Mouse (Mus musculus) limb, embryonic 10.5 days (tissue): ENCODE results near the gene Mtmr4. TPM values are rescaled to one million over a fixed set of nuclear protein-coding genes. Genes with fewer than 3 reads are reported as not detected.

ENCODE experiments used
- DNase-seq: peaks from one replicate; pipeline ENCODE4 v3.0.0-alpha.2; 2017; ENCODE audit warnings: low spot score
- H3K27ac ChIP-seq: fragments of 300-500 bp; sonication (generic); 2 replicates; pipeline ENCODE4 v1.5.1; 2016; ENCODE audit warnings: mild to moderate bottlenecking
- H3K27me3 ChIP-seq: fragments of 300-500 bp; sonication (generic); 2 replicates; pipeline ENCODE4 v1.6.1; 2016; ENCODE audit warnings: low read depth, mild to moderate bottlenecking; ENCODE audit not compliant: poor library complexity, severe bottlenecking
- H3K36me3 ChIP-seq: fragments of 300-500 bp; sonication (generic); 2 replicates; pipeline ENCODE4 v1.6.1; 2016; ENCODE audit warnings: mild to moderate bottlenecking, moderate library complexity
- H3K4me1 ChIP-seq: fragments of 300-500 bp; sonication (generic); 2 replicates; pipeline ENCODE4 v1.6.1; 2016
- H3K4me3 ChIP-seq: fragments of 300-500 bp; sonication (generic); 2 replicates; pipeline ENCODE4 v1.5.1; 2016; ENCODE audit warnings: mild to moderate bottlenecking, moderate library complexity
- H3K9me3 ChIP-seq: fragments of 300-500 bp; sonication (generic); replicated peaks from 2 replicates; pipeline ENCODE4 v1.6.1; 2016; ENCODE audit warnings: mild to moderate bottlenecking
- WGBS: fragments of 180-500 bp; shearing (Covaris S2); methylation state at CpG from one replicate; pipeline ENCODE4 v1.1.7; 2016; 5-methylcytosine and 5-hydroxymethylcytosine counted together
- polyA plus RNA-seq: library from polyadenylated mRNA; unstranded; fragments of >200 nt; fragmentation: Nextera tagmentation; extraction: Ambion mirVana; gene quantifications from 2 replicates; pipeline ENCODE4 v1.2.1, GENCODE M21; 2016

Mtmr4 gene
- polyA plus RNA-seq, 1 experiment from 2014 or later: 69.0 TPM

DNA sequence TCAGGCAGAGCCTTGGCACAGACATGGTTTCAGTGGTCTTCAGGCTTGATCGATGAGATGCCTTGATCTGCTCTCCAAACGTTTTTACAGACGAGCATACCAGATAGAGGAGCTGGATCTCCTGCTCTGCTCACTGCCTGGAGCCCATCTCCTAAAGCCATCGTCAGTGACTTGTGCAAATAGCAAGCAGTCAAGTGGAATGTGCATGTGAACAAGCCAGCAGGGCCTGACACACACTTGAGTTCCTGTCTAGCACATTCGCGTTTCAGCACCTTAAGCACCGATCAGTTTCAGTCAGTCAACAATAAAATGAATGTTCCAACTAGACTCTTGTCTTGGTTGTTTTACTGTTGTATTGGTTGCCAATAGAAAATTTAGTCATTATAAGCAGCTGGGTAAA, 67.3 kb downstream of the Mtmr4 start:
- Histone ChIP-seq H3K4me1 (no peaks in the 10 kb centered on the region), H3K36me3 (no peaks in the 10 kb centered on the region), H3K4me3 (no peak overlapping the region), H3K27me3 (peaks cover 20% of the 10 kb centered on the region), H3K27ac (no peak overlapping the region), H3K9me3 (no peaks in the 10 kb centered on the region)
- WGBS: 73% methylated on average over 7 of the region's 7 CpGs
- DNase-seq: no peak

DNA sequence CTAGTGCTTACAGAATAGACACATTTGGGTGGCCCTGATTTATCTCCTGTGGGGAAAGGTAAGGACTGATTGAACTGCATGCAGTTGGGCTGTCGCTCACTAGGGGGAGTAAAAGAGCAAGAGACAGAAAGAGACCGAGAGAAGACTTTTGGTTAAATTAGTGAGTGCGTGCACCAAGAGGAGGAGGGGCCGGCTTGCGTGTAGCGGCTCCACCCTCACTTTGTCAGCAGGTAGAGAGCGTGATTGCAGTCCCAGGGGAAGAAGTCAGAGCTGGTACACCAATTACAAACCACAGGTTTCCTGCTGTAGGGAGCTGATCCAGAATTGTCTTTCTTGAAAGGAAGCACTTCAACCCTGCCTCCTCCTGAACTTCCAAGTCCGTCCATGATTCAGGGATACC, 70.4 kb downstream of the Mtmr4 start, which contains the start of gene Rnf43:
Gene Rnf43, plus strand, starts transcription at position 316 of the 400 bp plus-strand sequence.
- Histone ChIP-seq H3K27me3 (peaks cover 25% of the 10 kb centered on the region), H3K4me1 (no peaks in the 10 kb centered on the region), H3K27ac (no peak within 1 kb of the TSS), H3K9me3 (no peaks in the 10 kb centered on the region), H3K4me3 (peak within 1 kb of the TSS; percentile 49), H3K36me3 (no peaks in the 10 kb centered on the region)
- DNase-seq: peak; percentile 79
- WGBS: 0% methylated on average over 8 of the region's 8 CpGs

DNA sequence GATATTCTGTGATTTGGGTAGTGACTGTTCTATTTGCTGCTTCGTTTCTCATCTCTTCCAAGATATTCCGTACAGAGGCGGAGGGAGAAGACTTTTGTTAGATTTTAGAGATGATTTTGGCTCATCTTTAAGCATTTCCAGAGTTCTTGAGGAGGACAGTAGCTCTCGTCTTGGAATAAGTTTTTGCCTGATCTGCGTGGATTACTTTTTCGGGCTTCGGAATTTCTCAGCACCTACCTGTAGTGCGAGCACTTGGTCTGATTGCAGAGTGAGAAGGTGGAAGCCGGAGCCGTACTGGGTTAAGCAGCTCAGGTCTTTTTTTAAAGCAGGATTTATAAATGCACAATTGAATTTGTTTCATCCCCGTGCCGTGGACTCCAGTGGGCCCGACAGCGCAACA, 70.9 kb downstream of the Mtmr4 start:
- peak overlapping the region; percentile 49 for H3K4me3 ChIP-seq
- peaks cover 25% of the 10 kb centered on the region for H3K27me3 ChIP-seq
- H3K4me1 ChIP-seq: no peaks in the 10 kb centered on the region
- no peaks in the 10 kb centered on the region for H3K9me3 ChIP-seq
- H3K36me3 ChIP-seq: no peaks in the 10 kb centered on the region
- DNase-seq: no peak
- no peak overlapping the region for H3K27ac ChIP-seq
- WGBS: 15% methylated on average over 14 of the region's 14 CpGs

DNA sequence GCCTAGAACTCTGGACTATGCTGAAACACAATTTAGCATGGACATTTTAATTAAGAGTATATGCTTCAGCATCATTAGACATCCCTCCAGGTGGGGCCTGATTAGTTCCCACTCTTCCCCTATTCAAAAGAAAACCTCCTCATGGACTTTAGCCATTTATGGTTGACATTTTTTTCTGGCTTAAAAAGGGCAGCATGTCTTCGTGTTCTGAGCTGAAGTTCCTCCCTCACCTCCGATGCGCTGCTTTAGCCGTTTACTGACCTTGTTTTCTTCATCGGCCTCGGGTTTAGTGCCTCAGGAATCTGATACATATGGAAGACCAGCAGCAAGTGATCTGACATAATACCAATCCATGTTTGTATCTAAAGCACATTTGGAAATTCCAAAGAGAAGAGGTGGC, 72.0 kb downstream of the Mtmr4 start:
- Histone ChIP-seq H3K4me1 (no peaks in the 10 kb centered on the region), H3K36me3 (no peaks in the 10 kb centered on the region), H3K4me3 (no peak overlapping the region), H3K27ac (no peak overlapping the region), H3K9me3 (no peaks in the 10 kb centered on the region), H3K27me3 (peaks cover 25% of the 10 kb centered on the region)
- 79% methylated on average over 6 of the region's 6 CpGs for WGBS
- no peak for DNase-seq

DNA sequence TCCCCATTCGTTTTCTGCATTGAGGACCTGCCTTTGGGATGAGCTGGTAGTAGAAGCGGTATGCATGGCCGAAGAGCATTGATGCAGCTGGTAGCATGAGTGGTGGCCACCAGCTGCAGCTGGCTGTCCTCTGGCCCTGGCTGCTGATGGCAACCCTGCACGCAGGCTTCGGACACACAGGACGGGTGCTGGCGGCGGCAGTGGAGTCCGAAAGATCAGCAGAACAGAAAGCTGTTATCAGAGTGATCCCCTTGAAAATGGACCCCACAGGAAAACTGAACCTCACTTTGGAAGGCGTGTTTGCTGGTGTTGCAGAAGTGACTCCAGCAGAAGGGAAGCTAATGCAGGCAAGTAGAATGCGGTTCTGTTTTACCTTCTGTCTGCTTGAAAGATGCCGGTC, 72.6 kb downstream of the Mtmr4 start:
- no peak overlapping the region for H3K4me3 ChIP-seq
- no peak overlapping the region for H3K27ac ChIP-seq
- no peak for DNase-seq
- no peaks in the 10 kb centered on the region for H3K4me1 ChIP-seq
- no peaks in the 10 kb centered on the region for H3K36me3 ChIP-seq
- 68% methylated on average over 12 of the region's 12 CpGs for WGBS
- no peaks in the 10 kb centered on the region for H3K9me3 ChIP-seq
- peaks cover 25% of the 10 kb centered on the region for H3K27me3 ChIP-seq

DNA sequence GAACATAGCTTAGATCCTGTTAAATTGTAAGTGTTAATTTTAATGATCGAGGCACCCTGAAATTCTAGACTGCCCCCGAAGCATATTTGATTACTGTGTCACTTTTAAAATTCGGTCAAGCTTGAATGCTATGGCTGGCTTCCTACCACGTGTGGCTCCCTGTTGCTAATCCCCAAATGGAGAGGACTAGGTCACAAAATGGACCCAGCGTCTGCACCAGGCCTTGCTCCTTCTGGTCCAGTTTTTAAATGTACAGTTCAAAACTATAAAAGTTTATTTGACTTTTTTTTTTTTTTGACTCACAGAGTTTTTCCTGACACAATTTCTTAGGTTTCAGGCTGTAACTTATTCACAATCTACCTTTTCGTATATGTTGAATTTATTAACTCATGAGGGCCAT, 73.3 kb downstream of the Mtmr4 start:
- H3K4me3 ChIP-seq: no peak overlapping the region

DNA sequence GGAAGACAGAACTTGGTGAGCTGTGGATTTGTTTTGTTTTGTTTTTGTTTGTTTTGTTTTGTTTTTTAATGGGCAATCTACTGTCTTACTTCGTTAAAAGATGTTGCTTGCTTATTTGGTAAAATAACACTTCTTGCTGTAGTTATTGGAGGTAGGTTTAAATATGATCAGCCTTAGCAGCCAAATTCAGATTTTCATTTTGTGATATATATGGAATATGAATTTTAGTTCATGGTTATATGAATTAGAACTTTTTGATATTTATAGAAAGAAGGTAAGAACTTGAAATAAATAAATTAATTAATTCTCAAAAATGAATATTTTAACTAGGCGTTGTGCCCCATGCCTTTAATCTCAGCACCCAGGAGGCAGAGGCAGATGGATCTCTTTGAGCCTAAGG, 73.7 kb downstream of the Mtmr4 start:
- peaks cover 25% of the 10 kb centered on the region for H3K27me3 ChIP-seq
- no peaks in the 10 kb centered on the region for H3K9me3 ChIP-seq
- 78% methylated on average over 2 of the region's 2 CpGs for WGBS
- H3K4me3 ChIP-seq: no peak overlapping the region
- no peaks in the 10 kb centered on the region for H3K4me1 ChIP-seq
- H3K36me3 ChIP-seq: no peaks in the 10 kb centered on the region
- DNase-seq: no peak
- no peak overlapping the region for H3K27ac ChIP-seq

More for the DNA sequence above, 73.3 kb downstream of the Mtmr4 start:
- H3K27ac ChIP-seq: no peak overlapping the region
- WGBS: 75% methylated on average over 6 of the region's 6 CpGs
- H3K9me3 ChIP-seq: no peaks in the 10 kb centered on the region
- H3K36me3 ChIP-seq: no peaks in the 10 kb centered on the region
- peaks cover 25% of the 10 kb centered on the region for H3K27me3 ChIP-seq
- DNase-seq: no peak
- H3K4me1 ChIP-seq: no peaks in the 10 kb centered on the region

Other genes with a start within 250 kb of the Mtmr4 start
- 2.2 and 2.4 TPM in 2 replicates for gene Ppm1e, start 233.1 kb upstream of the Mtmr4 start, polyA plus RNA-seq
- gene Rad51c, start 187.2 kb upstream of the Mtmr4 start, polyA plus RNA-seq: 11.5 and 15.4 TPM in 2 replicates
- 0.16 and 0.33 TPM in 2 replicates for gene Tex14, start 187.1 kb upstream of the Mtmr4 start, polyA plus RNA-seq
- gene Gm11492, start 25.5 kb upstream of the Mtmr4 start, polyA plus RNA-seq: not detected in 2 replicates
- 4.8 and 6.0 TPM in 2 replicates for gene Sept4, start 23.3 kb upstream of the Mtmr4 start, polyA plus RNA-seq
- 0.26 and 0.34 TPM in 2 replicates for gene Hsf5, start 25.0 kb downstream of the Mtmr4 start, polyA plus RNA-seq
- 1.9 and 2.2 TPM in 2 replicates for gene Rnf43, start 70.6 kb downstream of the Mtmr4 start, polyA plus RNA-seq
- gene Supt4a, start 145.4 kb downstream of the Mtmr4 start, polyA plus RNA-seq: 187 and 191 TPM in 2 replicates
- gene Tspoap1, start 168.4 kb downstream of the Mtmr4 start, polyA plus RNA-seq: 0.74 and 2.9 TPM in 2 replicates
- gene Mpo, start 201.4 kb downstream of the Mtmr4 start, polyA plus RNA-seq: 2.8 and 4.0 TPM in 2 replicates
- gene Lpo, start 236.1 kb downstream of the Mtmr4 start, polyA plus RNA-seq: not detected in 2 replicates